Mouse (Mus musculus) thymus, postnatal 0 days (tissue): Measurements from ENCODE around the gene Dock8. TPM values are rescaled to one million over a fixed set of nuclear protein-coding genes. Genes with fewer than 3 reads are reported as not detected.
"Not testable (repeated sequence)": the region's sequence is repeated elsewhere in the genome, so short reads cannot be mapped to it uniquely, and the experiment has no call there.

Experiments used
- DNase-seq: peaks from one replicate; pipeline ENCODE4 v3.0.0-alpha.2; 2015; ENCODE audit warnings: low spot score
- polyA plus RNA-seq: library from polyadenylated mRNA; unstranded; fragments of >200 nt; fragmentation: Nextera tagmentation; extraction: Ambion mirVana; gene quantifications from 2 replicates; pipeline ENCODE4 v1.2.1, GENCODE M21; 2015

Dock8 gene
- polyA plus RNA-seq, 1 experiment from 2014 or later: 80.1 TPM

GRCm38 (mm10) chr19:24996815-24997704 lies 2.3 kb upstream of the Dock8 start:
- DNase-seq: no peak

- DNase-seq: no peak
Measured at GRCm38 (mm10) chr19:24998561-24998960, 773 bp upstream of the Dock8 start.

- no peak for DNase-seq
Measured at GRCm38 (mm10) chr19:25000153-25000552, 819 bp downstream of the Dock8 start.

- DNase-seq: no peak
Measured at GRCm38 (mm10) chr19:25002032-25002431, 2.7 kb downstream of the Dock8 start.

- no peak for DNase-seq
Measured at GRCm38 (mm10) chr19:25002828-25003227, 3.5 kb downstream of the Dock8 start.

- no peak for DNase-seq
Measured at GRCm38 (mm10) chr19:25003810-25004209, 4.5 kb downstream of the Dock8 start.

GRCm38 (mm10) chr19:25006686-25007085 lies 7.4 kb downstream of the Dock8 start:
- no peak for DNase-seq

- DNase-seq: no peak
Measured at GRCm38 (mm10) chr19:25008509-25008908, 9.2 kb downstream of the Dock8 start.

- peak; percentile 34 for DNase-seq
Measured at GRCm38 (mm10) chr19:25022766-25023165, 23.4 kb downstream of the Dock8 start.

- no peak for DNase-seq
Measured at GRCm38 (mm10) chr19:25031765-25032164, 32.4 kb downstream of the Dock8 start.

- not testable (repeated sequence) for DNase-seq
Measured at GRCm38 (mm10) chr19:25033008-25033407, 33.7 kb downstream of the Dock8 start.

- no peak for DNase-seq
Measured at GRCm38 (mm10) chr19:25035825-25036224, 36.5 kb downstream of the Dock8 start.

- no peak for DNase-seq
Measured at GRCm38 (mm10) chr19:25036784-25037183, 37.5 kb downstream of the Dock8 start.

- DNase-seq: no peak
Measured at GRCm38 (mm10) chr19:25037249-25037648, 37.9 kb downstream of the Dock8 start.

GRCm38 (mm10) chr19:25038293-25038692 lies 39.0 kb downstream of the Dock8 start:
- DNase-seq: no peak

GRCm38 (mm10) chr19:25041209-25041608 lies 41.9 kb downstream of the Dock8 start:
- DNase-seq: no peak

- DNase-seq: no peak
Measured at GRCm38 (mm10) chr19:25042973-25043372, 43.6 kb downstream of the Dock8 start.

GRCm38 (mm10) chr19:25044057-25044456 lies 44.7 kb downstream of the Dock8 start:
- DNase-seq: no peak

- DNase-seq: peak; percentile 90
Measured at GRCm38 (mm10) chr19:25052355-25052754, 53.0 kb downstream of the Dock8 start.

GRCm38 (mm10) chr19:25053152-25053551 lies 53.8 kb downstream of the Dock8 start:
- DNase-seq: peak; percentile 48

- DNase-seq: no peak
Measured at GRCm38 (mm10) chr19:25055025-25055424, 55.7 kb downstream of the Dock8 start.

- no peak for DNase-seq
Measured at GRCm38 (mm10) chr19:25055559-25055958, 56.2 kb downstream of the Dock8 start.

GRCm38 (mm10) chr19:25056224-25056623 lies 56.9 kb downstream of the Dock8 start:
- no peak for DNase-seq
